Mouse (Mus musculus): ENCODE data around the gene Gm340.

- TF ChIP-seq POLR2A (IDR thresholded peaks at IDR 0.05; ENCODE audit: insufficient read depth, low read depth, low read length) (no peak), CTCF (IDR thresholded peaks at IDR 0.05) (no peak), EP300 (IDR thresholded peaks at IDR 0.05; ENCODE audit: insufficient read depth, low read depth, low read length) (no peak)
Measured at GRCm38 (mm10) chr19:41560856-41561255, 21.3 kb upstream of the Gm340 start.
